ENCODE assay signal across 16 mouse cellular contexts in the genomic region with DNA sequence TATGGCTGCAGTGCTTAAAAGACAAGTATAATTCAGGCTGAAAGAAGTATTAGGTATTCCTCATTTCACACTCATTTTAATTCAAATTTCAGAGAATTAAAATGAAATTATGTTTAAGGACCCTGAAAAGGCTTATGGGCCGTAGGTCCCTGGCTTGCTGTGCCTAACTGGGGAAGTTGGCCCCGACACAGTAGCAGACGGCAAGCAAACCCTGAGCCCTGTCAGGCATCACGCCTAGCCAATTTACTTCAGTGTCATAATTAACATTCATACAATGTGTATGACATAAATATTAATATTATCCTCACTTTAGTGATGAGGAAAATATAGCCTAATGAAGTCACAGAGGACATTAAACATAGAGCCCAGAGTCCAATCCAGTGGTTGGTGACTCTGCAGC. TPM values are rescaled to one million over a fixed set of nuclear protein-coding genes. Genes with fewer than 3 reads are reported as not detected.
"Had no signal": no experiment of that assay in that cellular context is flagged by ENCODE, and none has a peak within 500 bp of the region (broad histone marks: within the 10 kb centered on the region; RNA-seq: fewer than 3 reads in every experiment).

No protein-coding gene starts in this region.

- H3K4me3 ChIP-seq: neural tube, embryonic 12.5 days; neural tube, embryonic 13.5 days; neural tube, embryonic 15.5 days had no signal

- H3K9ac ChIP-seq: neural tube, embryonic 12.5 days; neural tube, embryonic 13.5 days; neural tube, embryonic 15.5 days had no signal

- H3K27me3 ChIP-seq: neural tube, embryonic 12.5 days; neural tube, embryonic 13.5 days; neural tube, embryonic 15.5 days had no signal

- H3K9me3 ChIP-seq: neural tube, embryonic 12.5 days; neural tube, embryonic 13.5 days; neural tube, embryonic 15.5 days had no signal

- H3K4me1 ChIP-seq: neural tube, embryonic 12.5 days; neural tube, embryonic 13.5 days; neural tube, embryonic 15.5 days had no signal

- H3K4me2 ChIP-seq: neural tube, embryonic 12.5 days; neural tube, embryonic 13.5 days; neural tube, embryonic 15.5 days had no signal

- H3K36me3 ChIP-seq: neural tube, embryonic 12.5 days; neural tube, embryonic 13.5 days; neural tube, embryonic 15.5 days had no signal

- H3K27ac ChIP-seq: neural tube, embryonic 12.5 days; neural tube, embryonic 13.5 days; neural tube, embryonic 15.5 days had no signal

- DNase-seq: retina, postnatal 1 day; right cerebral cortex, adult 18-20 months; right cerebral cortex, postnatal 14 days; right cerebral cortex, postnatal 25 days; right cerebral cortex, postnatal 4 days; spleen, adult 18-20 months; thymus, adult 18-20 months; thymus, adult 2 months; thymus, postnatal 14 days; thymus, postnatal 25 days; thymus, postnatal 36 days; thymus, postnatal 4 days had no signal

RNA-seq across cellular contexts. Expression of a gene that starts 16.4 kb away (rescaled TPM):
- polyA plus RNA-seq: neural tube, embryonic 11.5 days; neural tube, embryonic 12.5 days; neural tube, embryonic 13.5 days had no signal
